Mouse (Mus musculus): ENCODE measurements around the gene Fam149a.

GRCm38 (mm10) chr8:45355809-45356208 lies 26.3 kb downstream of the Fam149a start:
- TF ChIP-seq CTCF (IDR thresholded peaks at IDR 0.05; ENCODE audit: insufficient read depth, low read depth, low read length), result no peak
- no peak for TF ChIP-seq POLR2A (IDR thresholded peaks at IDR 0.05; ENCODE audit: insufficient read depth, low read depth, low read length)

Measured in olfactory bulb, adult 2 months (tissue).